Mouse (Mus musculus): Measurements from ENCODE around the gene Phactr1.
"Not testable (repeated sequence)": the region's sequence is repeated elsewhere in the genome, so short reads cannot be mapped to it uniquely, and the experiment has no call there.

Gene Phactr1

DNA sequence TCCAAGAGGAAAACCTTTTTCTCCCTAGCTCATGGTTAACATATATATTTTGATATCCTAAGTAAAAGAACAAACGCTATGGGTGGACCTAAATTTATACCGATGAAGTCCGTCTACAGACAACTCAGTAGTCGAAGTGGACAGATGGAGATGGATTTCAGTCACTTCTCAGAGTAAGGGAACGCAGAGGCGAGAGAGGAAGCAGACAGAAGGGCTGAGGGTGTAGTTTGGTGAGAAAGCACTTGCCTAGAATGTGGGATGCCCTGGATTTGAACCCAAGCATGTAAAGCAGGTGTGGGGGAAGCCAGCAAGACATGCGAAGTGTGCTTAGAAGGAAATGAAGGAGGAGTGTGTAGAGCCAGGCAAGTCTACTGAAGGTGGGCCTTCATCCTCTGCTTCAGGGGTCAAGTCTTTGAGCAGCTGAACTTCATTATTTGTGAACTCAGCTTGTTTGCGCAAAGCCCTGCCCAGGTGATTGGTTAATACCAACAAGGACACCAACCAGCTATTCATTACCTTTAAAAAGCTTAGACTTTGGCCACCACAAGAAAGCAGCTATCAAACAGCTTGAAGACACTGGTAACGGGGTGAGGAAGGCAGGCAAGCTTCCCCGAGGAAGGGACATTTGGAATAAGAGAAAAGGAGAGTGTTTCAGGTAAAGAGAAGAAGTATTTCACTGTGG is 241.5 kb downstream of the Phactr1 start:
- in situ Hi-C loops (cut with MboI, MseI): no loop called here

- in situ Hi-C loops (cut with MboI, MseI): no loop called here
These were observed 247.4 kb downstream of the Phactr1 start for GRCm38 (mm10) chr13:42927778-42928177.

GRCm38 (mm10) chr13:42929529-42930235 is 249.3 kb downstream of the Phactr1 start:
- in situ Hi-C loops (cut with MboI, MseI): no loop called here

DNA sequence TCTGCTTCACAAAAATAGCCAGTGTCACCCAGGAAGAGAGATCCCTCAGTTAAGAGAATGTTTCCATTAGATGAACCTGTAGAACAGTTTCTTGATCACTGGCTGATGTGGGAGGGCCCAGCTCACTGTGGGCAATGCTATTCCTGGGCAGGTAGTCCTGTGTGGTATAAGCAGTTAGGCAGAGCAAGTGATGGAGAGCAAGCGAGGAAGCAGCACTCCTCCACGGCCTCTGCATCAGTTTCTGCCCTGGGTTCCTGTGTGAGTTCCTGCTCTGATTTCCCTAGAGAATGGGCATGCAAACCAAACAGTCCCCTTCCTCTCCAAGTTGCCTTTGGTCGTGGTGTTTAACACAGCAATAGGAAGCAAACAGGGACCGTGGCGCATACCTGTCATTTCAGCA is 251.6 kb downstream of the Phactr1 start:
- in situ Hi-C loops (cut with MboI, MseI): no loop called here

- in situ Hi-C loops (cut with MboI, MseI): no loop called here
These were observed 254.2 kb downstream of the Phactr1 start for GRCm38 (mm10) chr13:42934538-42935126.

DNA sequence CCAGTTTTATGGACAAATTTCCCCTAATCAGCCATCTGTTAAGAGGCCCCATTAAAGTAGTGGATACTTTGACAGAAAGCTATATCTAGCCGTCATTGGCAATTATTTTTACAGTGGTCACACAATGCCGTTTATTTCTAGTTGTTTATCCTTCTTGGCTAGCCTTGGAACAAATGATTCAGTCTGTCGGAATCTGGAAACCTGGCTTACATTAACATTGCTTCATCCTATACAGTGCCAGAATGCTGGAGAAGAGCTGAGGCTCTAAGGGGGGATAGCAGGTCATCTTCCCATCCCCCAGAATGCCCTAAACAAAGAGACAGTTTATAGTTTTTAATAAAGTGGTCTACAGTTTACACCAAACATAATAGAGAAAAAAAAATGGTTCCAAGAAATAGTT is 257.4 kb downstream of the Phactr1 start:
- in situ Hi-C loops (cut with MboI, MseI): no loop called here

- in situ Hi-C loops (cut with MboI, MseI): no loop called here
These were observed 257.9 kb downstream of the Phactr1 start for GRCm38 (mm10) chr13:42938346-42938745.

- in situ Hi-C loops (cut with MboI, MseI): no loop called here
These were observed 259.8 kb downstream of the Phactr1 start for GRCm38 (mm10) chr13:42940271-42940670.

- in situ Hi-C loops (cut with MboI, MseI): no loop called here
These were observed 263.7 kb downstream of the Phactr1 start for GRCm38 (mm10) chr13:42944106-42944505.

- in situ Hi-C loops (cut with MboI, MseI): not testable (repeated sequence)
These were observed 264.8 kb downstream of the Phactr1 start for GRCm38 (mm10) chr13:42945201-42945600.

DNA sequence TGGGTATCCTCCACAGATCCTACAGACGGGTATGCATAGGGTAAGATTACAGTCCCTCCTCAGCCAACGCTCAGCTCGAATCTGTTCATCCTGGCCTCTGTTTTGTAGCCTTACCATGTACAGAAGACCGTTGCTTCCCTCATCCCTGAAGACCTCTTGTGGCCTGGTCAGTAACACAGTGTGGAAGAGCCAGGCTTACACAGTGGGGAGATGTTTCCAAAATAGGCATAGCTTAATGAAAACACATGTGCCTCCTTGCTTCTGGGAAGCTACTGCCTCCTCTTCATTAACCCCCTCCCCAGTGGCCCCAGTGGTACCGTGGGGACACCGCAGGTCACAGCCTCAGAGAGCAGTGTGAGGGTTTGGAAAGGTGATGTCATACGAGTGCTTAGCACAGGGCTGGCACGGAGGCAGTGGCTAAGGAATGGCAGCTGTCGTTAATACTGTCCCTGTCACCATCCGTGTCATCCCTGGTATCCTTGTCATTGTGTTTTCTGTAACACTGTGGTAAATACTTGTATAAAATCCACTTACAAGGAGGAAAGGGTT is 268.4 kb downstream of the Phactr1 start:
- in situ Hi-C loops (cut with MboI, MseI): no loop called here

DNA sequence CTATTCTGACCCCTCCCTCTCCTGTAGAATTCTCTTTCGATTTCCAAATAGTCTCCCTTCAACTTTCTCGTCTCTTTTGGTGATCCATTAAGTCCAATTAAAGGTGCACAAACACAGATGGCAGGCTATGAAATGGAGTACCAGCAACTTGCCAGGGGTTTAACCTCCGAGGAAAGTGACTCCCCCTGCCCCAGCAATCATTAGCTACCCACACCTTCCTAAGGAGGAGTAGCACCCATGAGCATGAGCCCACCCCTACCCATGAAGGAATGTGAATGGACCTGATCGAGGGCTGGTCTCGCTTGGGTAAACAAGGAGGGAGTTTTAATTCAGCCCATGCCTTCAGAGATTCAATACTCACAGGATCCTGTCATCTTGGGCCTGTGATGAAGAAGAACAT is 268.9 kb downstream of the Phactr1 start:
- in situ Hi-C loops (cut with MboI, MseI): no loop called here

DNA sequence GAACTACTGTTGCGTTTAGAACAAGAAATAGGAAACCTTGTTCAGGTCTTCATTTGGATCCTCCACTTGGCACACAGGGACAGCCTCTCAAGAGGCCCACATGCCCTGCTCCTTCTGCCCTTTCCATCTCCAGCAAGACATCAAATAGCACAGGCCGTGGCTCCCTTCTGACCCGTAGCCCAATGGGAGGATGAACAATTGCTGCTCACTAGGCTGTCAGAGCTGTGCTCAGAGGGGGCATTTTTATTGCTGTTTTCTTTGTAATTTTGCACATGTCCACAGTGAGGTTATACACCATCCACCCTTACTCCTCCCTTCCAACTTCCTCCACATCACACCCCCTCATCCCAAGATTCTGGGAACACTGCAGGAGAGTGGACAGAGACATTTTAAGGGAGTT is 269.6 kb downstream of the Phactr1 start:
- in situ Hi-C loops (cut with MboI, MseI): no loop called here

DNA sequence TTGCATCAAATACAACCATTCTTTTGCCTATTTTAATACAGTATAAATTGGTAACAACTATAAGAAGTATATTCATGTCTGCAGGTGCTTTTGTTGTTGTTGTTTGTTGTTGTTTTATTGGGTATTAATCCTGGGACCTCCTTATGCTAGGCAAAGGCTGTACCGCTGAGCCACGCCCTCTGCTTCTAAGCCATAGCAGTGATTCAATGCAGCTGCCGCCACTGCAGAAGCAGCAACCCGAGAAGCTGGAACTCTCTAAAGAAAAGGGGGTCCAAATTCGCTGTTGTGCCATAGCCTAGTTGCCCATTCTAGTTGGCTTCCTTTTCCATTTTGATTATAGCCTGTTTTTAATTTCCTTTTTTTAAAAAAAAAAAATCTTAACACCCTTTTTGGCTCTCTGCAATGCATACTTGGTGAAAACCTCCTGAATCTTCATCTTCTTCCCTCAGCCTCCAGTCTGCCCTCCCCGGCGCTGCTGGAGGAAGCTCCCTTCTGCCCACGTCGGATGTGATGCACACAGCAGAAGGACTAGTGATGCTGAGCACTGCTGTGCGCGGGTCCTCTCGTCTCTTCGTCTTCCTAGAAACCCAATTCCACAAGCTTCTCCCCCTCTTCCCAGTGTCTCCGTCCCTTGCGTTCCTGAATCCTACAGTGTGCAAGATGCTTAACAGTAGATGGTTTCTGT is 271.8 kb downstream of the Phactr1 start:
- in situ Hi-C loops (cut with MboI, MseI): no loop called here

DNA sequence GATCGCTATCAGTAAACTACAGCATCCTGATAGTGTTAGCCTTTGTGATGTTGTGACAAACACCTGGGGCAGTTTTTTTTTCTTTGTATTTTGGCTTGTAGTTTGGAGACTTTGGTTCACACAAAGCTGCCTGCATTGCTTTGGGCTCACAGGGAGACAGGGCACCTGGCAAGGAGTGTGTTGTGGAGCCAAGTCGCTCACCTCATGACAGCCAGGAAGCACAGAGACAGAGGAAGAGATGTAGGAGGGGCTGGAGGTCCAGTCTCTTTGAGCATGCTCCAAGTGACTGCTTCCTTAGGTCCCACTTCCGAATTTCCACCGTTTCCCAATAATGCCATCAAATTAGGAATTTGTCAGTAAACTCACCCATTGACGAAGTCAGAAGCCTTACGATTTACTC is 272.6 kb downstream of the Phactr1 start:
- in situ Hi-C loops (cut with MboI, MseI): no loop called here

GRCm38 (mm10) chr13:42954116-42954515 is 273.7 kb downstream of the Phactr1 start:
- in situ Hi-C loops (cut with MboI, MseI): no loop called here

DNA sequence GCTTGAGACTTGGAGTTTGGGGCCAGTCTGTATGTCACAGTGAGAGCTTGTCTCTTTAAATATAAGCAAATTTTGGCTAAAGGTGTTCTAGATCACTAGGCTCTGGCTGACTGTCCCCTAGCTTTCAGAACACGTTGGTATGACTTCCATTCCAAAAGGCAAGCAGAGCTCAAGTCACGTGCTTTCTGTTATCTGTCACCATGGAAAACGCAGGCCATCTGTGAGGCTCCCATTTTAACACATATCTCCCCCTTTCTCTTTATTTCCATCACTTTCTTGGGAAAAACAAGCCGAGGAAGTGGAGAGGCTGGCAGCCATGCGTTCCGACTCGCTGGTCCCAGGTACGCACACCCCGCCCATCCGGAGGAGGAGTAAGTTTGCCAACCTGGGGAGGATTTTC is 275.9 kb downstream of the Phactr1 start:
- in situ Hi-C loops (cut with MboI, MseI): no loop called here

DNA sequence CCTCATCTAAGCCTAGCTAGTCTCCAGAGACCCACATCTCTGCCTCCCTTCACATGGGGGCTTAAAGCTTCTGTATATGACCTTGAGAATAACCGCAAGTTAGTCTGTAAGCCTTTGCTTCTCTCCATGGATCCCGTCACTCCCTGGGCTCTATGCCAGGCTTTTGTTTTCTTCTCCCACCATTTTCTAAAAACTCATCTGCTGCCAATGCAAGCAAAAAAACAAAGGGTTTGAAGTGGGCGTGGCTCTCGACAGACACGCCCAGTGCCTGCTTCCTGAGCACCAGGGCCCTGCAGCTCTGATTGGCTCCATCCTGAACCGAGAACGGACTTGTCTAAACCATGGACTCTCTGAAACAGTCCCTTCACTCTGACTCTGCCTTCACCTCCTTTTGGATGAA is 277.4 kb downstream of the Phactr1 start:
- in situ Hi-C loops (cut with MboI, MseI): no loop called here

DNA sequence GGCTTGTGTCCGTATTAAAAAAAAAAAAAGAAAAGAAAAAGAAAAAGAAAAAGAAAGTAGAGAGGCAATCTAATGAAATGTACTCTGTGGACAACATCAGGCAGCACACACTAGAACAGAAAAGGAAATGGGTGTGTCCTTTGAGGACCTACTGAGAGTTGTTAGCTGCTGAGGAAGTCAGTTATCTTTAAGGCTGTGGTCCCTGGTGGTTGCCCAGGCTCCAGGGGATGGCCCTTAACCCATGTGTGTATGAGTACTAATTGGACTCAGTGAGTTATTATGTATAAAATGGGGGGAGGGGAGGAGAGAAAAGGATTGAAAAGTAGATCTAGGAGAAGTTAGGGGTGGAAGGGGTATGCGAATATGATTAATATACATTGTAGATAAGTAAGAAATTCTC is 278.4 kb downstream of the Phactr1 start:
- in situ Hi-C loops (cut with MboI, MseI): no loop called here

DNA sequence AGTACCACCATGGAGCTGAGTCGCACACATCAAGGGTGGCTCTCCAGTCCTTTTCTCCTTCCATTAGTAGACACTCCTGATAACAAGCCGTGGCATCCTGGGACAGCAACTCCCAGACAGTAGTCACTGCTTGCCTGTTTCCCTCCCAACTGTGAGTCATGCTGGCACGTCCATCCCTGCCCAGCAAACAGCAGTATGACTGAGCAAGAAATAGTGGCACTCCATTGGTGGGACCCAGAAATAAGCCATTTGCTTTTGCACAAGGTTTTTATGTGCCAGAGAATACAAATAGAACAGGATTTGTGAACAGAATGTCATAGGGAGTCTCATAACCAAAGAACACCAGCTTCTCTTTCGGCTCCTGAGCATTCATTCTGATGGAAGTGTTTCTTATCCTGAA is 281.1 kb downstream of the Phactr1 start:
- in situ Hi-C loops (cut with MboI, MseI): no loop called here

DNA sequence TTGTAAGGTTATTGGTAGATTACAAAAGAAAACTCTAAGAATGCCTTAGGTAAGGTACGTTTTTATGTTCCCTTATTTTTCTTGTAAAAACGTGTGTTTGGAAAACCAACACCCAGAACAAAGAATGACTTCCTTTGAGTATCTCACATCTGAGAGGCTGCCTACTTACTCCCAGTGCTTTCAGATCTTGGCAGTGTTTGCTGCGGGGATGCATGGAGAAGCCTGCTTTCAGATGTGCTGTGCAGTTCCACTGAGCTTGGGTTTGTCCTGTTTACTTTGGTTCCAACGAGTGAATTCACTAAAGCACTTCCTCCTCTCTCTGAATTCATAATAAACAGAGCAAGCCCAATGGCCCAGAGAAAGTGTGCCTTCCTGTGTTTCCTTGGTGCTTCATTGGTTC is 288.1 kb downstream of the Phactr1 start:
- in situ Hi-C loops (cut with MboI, MseI): no loop called here

DNA sequence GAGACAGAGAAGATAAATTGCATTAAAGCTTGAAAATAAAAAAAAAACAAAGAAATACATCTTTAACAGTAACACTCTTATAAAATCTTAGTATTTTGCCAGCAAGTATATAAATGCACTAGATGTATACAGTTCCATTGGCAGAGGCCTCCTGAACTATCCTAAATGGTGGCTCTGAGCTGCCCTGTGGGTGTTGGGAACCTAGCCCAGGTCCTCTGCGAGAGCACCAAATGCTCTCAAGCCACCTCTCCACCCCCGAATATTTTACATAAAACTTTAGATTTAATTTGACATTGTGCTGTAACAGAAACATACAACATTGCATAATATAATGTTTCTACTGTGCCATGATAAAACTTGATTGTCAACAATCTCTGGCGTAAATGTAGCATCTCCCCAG is 293.1 kb downstream of the Phactr1 start:
- in situ Hi-C loops (cut with MboI, MseI): no loop called here
